Mouse (Mus musculus): ENCODE results near the gene Sf1. TPM values are rescaled to one million over a fixed set of nuclear protein-coding genes. Genes with fewer than 3 reads are reported as not detected.

Sf1 gene
- total and polyA plus RNA-seq, 2 experiments from 2014 or later = 38.3 to 41.8 TPM

DNA sequence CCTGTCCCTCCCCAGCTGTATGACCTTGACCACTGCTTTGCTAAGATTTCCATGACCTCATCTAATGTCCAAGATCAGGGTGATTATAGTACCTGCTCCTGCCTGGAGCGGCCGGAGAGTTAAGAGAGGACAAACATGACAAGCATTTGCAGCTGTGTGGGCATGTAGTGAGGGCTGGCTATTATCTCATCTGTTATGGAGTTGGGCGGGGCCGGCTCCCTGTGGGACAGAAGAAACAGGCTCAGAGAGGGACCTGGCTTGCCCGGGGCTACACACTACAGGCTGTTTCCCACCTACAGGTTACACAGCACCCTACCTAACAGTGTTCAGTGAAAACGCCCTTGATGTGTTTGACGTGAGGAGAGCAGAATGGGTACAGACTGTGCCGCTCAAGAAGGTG, 42.1 kb upstream of the Sf1 start:
- DNase-seq (ENCODE audit: low spot score) (no peak), ATAC-seq (ENCODE audit: insufficient read depth, low read depth) (peak; percentile 50)
- Histone ChIP-seq H3K36me3 (replicated peaks; ENCODE audit: control insufficient read depth, insufficient read depth, low read length) (peaks cover 35% of the 10 kb centered on the region), H3K27ac (ENCODE audit: low read depth) (no peak overlapping the region), H3K4me1 (ENCODE audit: control insufficient read depth, insufficient read depth) (0 out of 2 replicates have a peak, but pooled peaks cover 4% of the 10 kb centered on the region), H3K9ac (replicated peaks; ENCODE audit: low read depth, low read length) (no peak overlapping the region), H3K4me2 (ENCODE audit: low read depth, low read length) (no peak overlapping the region), H3K4me3 (ENCODE audit: low read depth, low read length) (no peak overlapping the region), H3K27me3 (ENCODE audit: control insufficient read depth, insufficient read depth, low read length) (no peaks in the 10 kb centered on the region), H3K9me3 (replicated peaks; ENCODE audit: control insufficient read depth, low read length) (no peaks in the 10 kb centered on the region)
- no peak for TF ChIP-seq EP300 (IDR thresholded peaks at IDR 0.05; ENCODE audit: low read depth)
- TF ChIP-seq CTCF (IDR thresholded peaks at IDR 0.05; ENCODE audit: low read depth) = no peak
- WGBS = 45% methylated on average over 8 of the region's 8 CpGs

DNA sequence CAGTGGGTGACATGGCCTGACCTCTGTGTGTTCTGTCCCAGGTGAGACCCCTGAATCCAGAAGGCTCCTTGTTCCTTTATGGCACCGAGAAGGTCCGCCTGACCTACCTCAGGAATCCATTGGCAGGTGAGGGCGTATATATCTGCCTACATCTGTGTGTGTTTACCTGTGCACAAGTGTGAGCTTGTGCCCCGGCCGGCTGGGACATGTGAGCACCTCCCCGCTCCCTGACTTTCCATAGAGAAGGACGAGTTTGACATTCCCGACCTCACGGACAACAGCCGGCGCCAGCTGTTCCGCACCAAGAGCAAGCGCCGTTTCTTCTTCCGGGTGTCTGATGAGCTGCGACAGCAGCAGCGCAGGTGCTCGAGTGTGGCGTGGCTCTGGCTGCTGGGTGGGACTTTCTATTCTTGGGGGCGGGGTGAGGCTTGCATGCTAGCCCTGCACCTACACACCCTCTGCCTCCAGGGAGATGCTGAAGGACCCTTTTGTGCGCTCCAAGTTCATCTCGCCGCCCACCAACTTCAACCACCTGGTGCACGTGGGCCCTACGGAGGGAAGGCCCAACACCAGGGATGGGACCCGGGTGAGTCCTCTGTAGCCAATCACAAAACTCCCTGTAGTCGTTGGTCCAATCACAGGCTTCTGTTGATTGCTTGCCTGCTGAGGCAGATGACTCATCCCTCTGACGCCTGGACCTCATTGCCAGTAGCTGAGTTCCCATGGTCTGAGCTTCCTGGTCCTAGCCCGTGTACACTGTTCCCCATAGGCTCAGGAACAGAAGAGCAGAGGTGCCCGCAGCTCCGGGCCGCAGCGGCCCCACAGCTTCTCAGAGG, 41.5 kb upstream of the Sf1 start:
- no peaks in the 10 kb centered on the region for H3K27me3 ChIP-seq (ENCODE audit: control insufficient read depth, insufficient read depth, low read length)
- H3K9ac ChIP-seq (replicated peaks; ENCODE audit: low read depth, low read length) = no peak overlapping the region
- 0 out of 2 replicates have a peak, but pooled peaks cover 4% of the 10 kb centered on the region for H3K4me1 ChIP-seq (ENCODE audit: control insufficient read depth, insufficient read depth)
- peaks cover 28% of the 10 kb centered on the region for H3K36me3 ChIP-seq (replicated peaks; ENCODE audit: control insufficient read depth, insufficient read depth, low read length)
- no peak overlapping the region for H3K27ac ChIP-seq (ENCODE audit: low read depth)
- no peaks in the 10 kb centered on the region for H3K9me3 ChIP-seq (replicated peaks; ENCODE audit: control insufficient read depth, low read length)
- TF ChIP-seq CTCF (IDR thresholded peaks at IDR 0.05; ENCODE audit: low read depth) (no peak), EP300 (IDR thresholded peaks at IDR 0.05; ENCODE audit: low read depth) (no peak)
- no peak overlapping the region for H3K4me3 ChIP-seq (ENCODE audit: low read depth, low read length)
- 67% methylated on average over 33 of the region's 33 CpGs for WGBS
- H3K4me2 ChIP-seq (ENCODE audit: low read depth, low read length) = no peak overlapping the region
- peak; percentile 51; the same call in 1 of the 2 replicates for ATAC-seq (ENCODE audit: insufficient read depth, low read depth)
- DNase-seq (ENCODE audit: low spot score) = no peak

DNA sequence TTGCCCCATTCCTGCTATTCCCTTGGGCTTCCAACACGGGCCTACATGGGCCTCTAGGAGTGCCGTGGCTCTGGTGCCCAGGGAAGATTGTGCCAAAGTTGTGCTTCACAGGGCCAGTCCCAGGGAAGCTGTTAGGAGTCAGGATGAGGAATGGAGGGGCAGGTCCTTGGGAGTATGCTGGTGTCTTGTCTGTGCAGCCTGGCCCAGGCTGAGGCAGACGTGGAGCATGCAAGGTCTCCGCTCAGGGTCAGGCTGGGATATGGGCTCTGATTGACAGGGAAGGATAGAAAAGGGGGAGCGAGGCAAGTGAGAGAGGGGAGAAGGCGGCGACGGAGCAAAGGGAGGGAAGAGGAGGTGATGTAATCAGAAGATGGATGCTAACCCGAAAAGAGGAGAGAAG, 38.7 kb upstream of the Sf1 start:
- ATAC-seq (ENCODE audit: insufficient read depth, low read depth) (no peak), DNase-seq (ENCODE audit: low spot score) (no peak)
- no peaks in the 10 kb centered on the region for H3K9me3 ChIP-seq (replicated peaks; ENCODE audit: control insufficient read depth, low read length)
- no peaks in the 10 kb centered on the region for H3K27me3 ChIP-seq (ENCODE audit: control insufficient read depth, insufficient read depth, low read length)
- TF ChIP-seq EP300 (IDR thresholded peaks at IDR 0.05; ENCODE audit: low read depth) = no peak
- TF ChIP-seq CTCF (IDR thresholded peaks at IDR 0.05; ENCODE audit: low read depth) = no peak
- WGBS = 81% methylated on average over 9 of the region's 9 CpGs
- H3K36me3 ChIP-seq (replicated peaks; ENCODE audit: control insufficient read depth, insufficient read depth, low read length) = peaks cover 12% of the 10 kb centered on the region; the same call in 1 of the 2 replicates
- H3K4me3 ChIP-seq (ENCODE audit: low read depth, low read length) = no peak overlapping the region
- H3K4me2 ChIP-seq (ENCODE audit: low read depth, low read length) = no peak overlapping the region
- 0 out of 2 replicates have a peak, but pooled peaks cover 4% of the 10 kb centered on the region for H3K4me1 ChIP-seq (ENCODE audit: control insufficient read depth, insufficient read depth)
- H3K27ac ChIP-seq (ENCODE audit: low read depth) = no peak overlapping the region
- H3K9ac ChIP-seq (replicated peaks; ENCODE audit: low read depth, low read length) = no peak overlapping the region

DNA sequence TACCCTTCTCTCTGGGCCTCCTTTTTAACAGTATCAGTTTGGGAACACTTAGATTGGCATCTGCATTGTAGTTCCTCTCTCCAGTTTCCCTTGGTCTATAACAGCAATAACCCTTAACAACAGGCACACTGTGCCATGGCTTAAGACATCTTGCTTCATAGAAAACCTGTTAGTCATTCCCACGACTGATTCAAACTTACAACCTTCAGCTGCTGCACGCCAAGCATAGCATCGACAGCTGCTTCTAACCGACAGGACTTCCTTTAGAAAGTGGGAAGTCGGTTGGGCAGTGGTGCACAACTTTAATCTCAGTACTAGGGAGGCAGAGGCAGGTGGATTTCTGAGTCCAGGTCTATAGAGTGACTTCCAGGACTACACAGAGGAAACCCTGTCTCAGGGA, 32.3 kb upstream of the Sf1 start:
- H3K9ac ChIP-seq (replicated peaks; ENCODE audit: low read depth, low read length) = no peak overlapping the region
- no peak overlapping the region for H3K27ac ChIP-seq (ENCODE audit: low read depth)
- H3K4me2 ChIP-seq (ENCODE audit: low read depth, low read length) = peak overlapping the region; percentile 47
- TF ChIP-seq EP300 (IDR thresholded peaks at IDR 0.05; ENCODE audit: low read depth) (no peak), CTCF (IDR thresholded peaks at IDR 0.05; ENCODE audit: low read depth) (no peak)
- WGBS = 25% methylated on average over 5 of the region's 5 CpGs
- no peaks in the 10 kb centered on the region for H3K36me3 ChIP-seq (replicated peaks; ENCODE audit: control insufficient read depth, insufficient read depth, low read length)
- no peak overlapping the region; the same call in 1 of the 2 replicates for H3K4me3 ChIP-seq (ENCODE audit: low read depth, low read length)
- H3K9me3 ChIP-seq (replicated peaks; ENCODE audit: control insufficient read depth, low read length) = no peaks in the 10 kb centered on the region
- no peaks in the 10 kb centered on the region for H3K27me3 ChIP-seq (ENCODE audit: control insufficient read depth, insufficient read depth, low read length)
- H3K4me1 ChIP-seq (ENCODE audit: control insufficient read depth, insufficient read depth) = peaks cover 11% of the 10 kb centered on the region
- ATAC-seq (ENCODE audit: insufficient read depth, low read depth) (no peak), DNase-seq (ENCODE audit: low spot score) (no peak)

DNA sequence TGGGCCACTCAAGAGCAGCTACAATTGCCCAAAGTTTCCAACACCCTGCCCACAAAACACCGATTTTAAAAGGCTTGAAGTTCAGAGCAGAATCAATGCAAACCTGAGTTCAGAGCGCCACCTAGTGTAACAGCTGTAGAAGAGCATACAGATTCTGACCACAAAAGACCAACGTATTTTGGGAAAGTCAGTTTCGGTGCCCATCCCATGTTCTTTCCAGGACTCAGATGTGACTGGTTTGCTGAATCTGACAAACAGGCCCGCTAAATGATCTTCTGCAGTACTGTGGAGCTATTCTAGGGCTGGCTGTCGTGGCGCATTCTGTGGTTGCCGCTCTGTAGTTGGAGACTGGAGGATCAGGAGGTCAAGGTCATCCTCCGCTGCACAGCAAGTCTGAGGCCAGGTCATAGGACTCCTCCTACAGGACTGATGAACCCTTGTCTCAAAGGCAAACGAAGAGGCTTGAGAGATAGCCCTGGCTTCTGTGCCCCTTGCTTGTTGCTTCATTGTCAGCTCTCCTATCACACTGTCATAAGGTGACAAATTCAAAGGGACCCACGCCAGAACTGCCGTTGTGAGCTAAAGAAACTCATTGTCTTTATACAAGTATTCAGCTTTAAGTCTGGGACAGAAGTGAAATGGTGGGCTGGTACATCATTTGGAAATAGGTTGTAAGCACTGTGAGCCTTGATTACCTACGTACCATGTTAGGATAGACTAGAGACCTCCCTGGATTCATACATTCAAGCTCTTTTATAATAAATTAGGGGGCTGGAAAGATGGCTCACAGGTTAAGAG, 31.6 kb upstream of the Sf1 start:
- peaks cover 18% of the 10 kb centered on the region for H3K4me1 ChIP-seq (ENCODE audit: control insufficient read depth, insufficient read depth)
- peaks cover 1% of the 10 kb centered on the region; the same call in 1 of the 2 replicates for H3K36me3 ChIP-seq (replicated peaks; ENCODE audit: control insufficient read depth, insufficient read depth, low read length)
- H3K9ac ChIP-seq (replicated peaks; ENCODE audit: low read depth, low read length) = 0 out of 2 replicates have a peak overlapping the region, but pooled peaks have one; percentile 38
- H3K4me2 ChIP-seq (ENCODE audit: low read depth, low read length) = peak overlapping the region; percentile 47
- peak overlapping the region; percentile 11 for H3K4me3 ChIP-seq (ENCODE audit: low read depth, low read length)
- H3K27ac ChIP-seq (ENCODE audit: low read depth) = no peak overlapping the region
- H3K9me3 ChIP-seq (replicated peaks; ENCODE audit: control insufficient read depth, low read length) = no peaks in the 10 kb centered on the region
- no peaks in the 10 kb centered on the region for H3K27me3 ChIP-seq (ENCODE audit: control insufficient read depth, insufficient read depth, low read length)
- DNase-seq (ENCODE audit: low spot score) (peak; percentile 86), ATAC-seq (ENCODE audit: insufficient read depth, low read depth) (no peak)
- 20% methylated on average over 13 of the region's 13 CpGs for WGBS
- TF ChIP-seq EP300 (IDR thresholded peaks at IDR 0.05; ENCODE audit: low read depth) (no peak), CTCF (IDR thresholded peaks at IDR 0.05; ENCODE audit: low read depth) (peak; percentile 92)

All from heart, postnatal 0 days (tissue).